Mouse (Mus musculus) urinary bladder, postnatal 4 days (tissue): ENCODE results near the gene Lime1.

Experiments
- DNase-seq, 2 experiments: peaks; one replicate each; pipeline ENCODE4 v3.0.0; 2021 to 2022; ENCODE audit warnings: low spot score in 2 of 2

Gene Lime1

GRCm38 (mm10) chr2:181379778-181380177 lies at the start of gene Lime1:
TSS of gene Lime1 (plus strand) at chr2:181380078.
- no peak for DNase-seq

GRCm38 (mm10) chr2:181332542-181332941 lies 47.3 kb upstream of the Lime1 start:
- DNase-seq, result no peak

- DNase-seq, result peak in 1 of 2 experiments; percentile 66
Measured at GRCm38 (mm10) chr2:181334023-181334422, 45.9 kb upstream of the Lime1 start.

- DNase-seq, result no peak
Measured at GRCm38 (mm10) chr2:181340426-181340825, 39.5 kb upstream of the Lime1 start.

GRCm38 (mm10) chr2:181342766-181343165 lies 37.1 kb upstream of the Lime1 start:
- DNase-seq, result no peak

- no peak for DNase-seq
Measured at GRCm38 (mm10) chr2:181356780-181357179, 23.1 kb upstream of the Lime1 start.

- no peak for DNase-seq
Measured at GRCm38 (mm10) chr2:181363946-181364345, 15.9 kb upstream of the Lime1 start.

- no peak for DNase-seq
Measured at GRCm38 (mm10) chr2:181364487-181364859, 15.4 kb upstream of the Lime1 start.

GRCm38 (mm10) chr2:181364860-181365596 lies 14.8 kb upstream of the Lime1 start, which contains the start of the genes Zgpat and Arfrp1:
TSS of gene Zgpat (plus strand) at chr2:181364928.
TSS of gene Arfrp1 (minus strand) at chr2:181365404.
- peak; percentile 81 to 87 for DNase-seq

- no peak for DNase-seq
Measured at GRCm38 (mm10) chr2:181365655-181366075, 14.2 kb upstream of the Lime1 start.

GRCm38 (mm10) chr2:181370001-181370400 lies 9.9 kb upstream of the Lime1 start:
- DNase-seq, result no peak

- DNase-seq, result no peak
Measured at GRCm38 (mm10) chr2:181375787-181376186, 4.1 kb upstream of the Lime1 start.

- DNase-seq, result no peak
Measured at GRCm38 (mm10) chr2:181377230-181377629, 2.6 kb upstream of the Lime1 start.

- DNase-seq, result no peak
Measured at GRCm38 (mm10) chr2:181378701-181379100, 1.2 kb upstream of the Lime1 start.

- no peak for DNase-seq
Measured at GRCm38 (mm10) chr2:181380251-181380650, 373 bp downstream of the Lime1 start.

- DNase-seq, result no peak
Measured at GRCm38 (mm10) chr2:181381107-181381506, 1.2 kb downstream of the Lime1 start.

- no peak for DNase-seq
Measured at GRCm38 (mm10) chr2:181381631-181382306, 1.9 kb downstream of the Lime1 start.

GRCm38 (mm10) chr2:181384463-181384862 lies 4.6 kb downstream of the Lime1 start:
- DNase-seq, result no peak

- peak in 1 of 2 experiments; percentile 58 for DNase-seq
Measured at GRCm38 (mm10) chr2:181384919-181385391, 5.1 kb downstream of the Lime1 start.

- DNase-seq, result peak in 1 of 2 experiments; percentile 54
Measured at GRCm38 (mm10) chr2:181385885-181386284, 6.0 kb downstream of the Lime1 start.

GRCm38 (mm10) chr2:181386663-181387210 lies 6.9 kb downstream of the Lime1 start:
- no peak for DNase-seq

GRCm38 (mm10) chr2:181390136-181390870 lies 10.4 kb downstream of the Lime1 start:
- DNase-seq, result no peak
